Mouse (Mus musculus): ENCODE measurements at regions not wholly inside any gene's neighbourhood (a gene's known extent, or its start where the extent isn't known, plus 50 kb on each side); places are given as distances from the start of the nearest gene placed in this dataset.

DNA sequence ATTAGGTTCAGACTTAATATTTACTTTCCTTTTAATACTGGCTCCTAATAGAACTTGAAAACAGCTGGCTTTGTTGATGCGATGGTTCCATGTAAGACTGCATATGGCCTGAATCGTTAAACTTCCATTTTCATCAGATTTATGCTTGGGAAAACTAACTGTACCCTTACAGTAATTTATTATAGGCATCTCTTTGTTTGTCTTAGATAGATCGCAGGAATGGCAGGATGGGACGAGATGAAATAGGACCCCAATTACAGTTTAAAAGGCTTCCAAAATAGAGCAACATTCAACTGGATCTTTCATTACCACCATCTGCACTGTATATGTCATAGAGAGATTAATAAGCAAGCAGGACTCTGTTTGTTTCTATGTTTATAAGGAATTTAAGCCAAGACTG is 335.3 kb downstream of the Fat4 start:
- no peak for DNase-seq (ENCODE audit: low spot score in 2 of 2)

DNA sequence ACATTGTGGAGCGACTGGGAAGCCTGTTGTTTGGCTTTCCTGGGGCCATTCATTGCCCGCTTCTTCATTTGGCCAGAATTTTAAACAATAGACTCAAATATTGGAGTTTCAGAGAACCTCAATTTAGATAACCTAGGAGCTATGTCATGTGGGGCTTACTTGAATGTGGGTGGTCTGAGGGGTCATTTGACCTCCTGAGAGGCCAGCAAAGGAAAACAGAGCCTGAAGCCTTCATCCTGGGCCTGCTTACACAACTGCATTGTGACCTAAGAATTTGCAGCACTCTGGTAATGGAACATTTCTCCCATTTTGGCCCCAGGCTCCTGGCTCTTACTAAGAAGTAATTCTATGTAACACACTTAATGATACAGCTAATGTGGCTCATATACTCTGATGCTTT is 348.2 kb downstream of the Fat4 start:
- DNase-seq (ENCODE audit: low spot score in 2 of 2): no peak

DNA sequence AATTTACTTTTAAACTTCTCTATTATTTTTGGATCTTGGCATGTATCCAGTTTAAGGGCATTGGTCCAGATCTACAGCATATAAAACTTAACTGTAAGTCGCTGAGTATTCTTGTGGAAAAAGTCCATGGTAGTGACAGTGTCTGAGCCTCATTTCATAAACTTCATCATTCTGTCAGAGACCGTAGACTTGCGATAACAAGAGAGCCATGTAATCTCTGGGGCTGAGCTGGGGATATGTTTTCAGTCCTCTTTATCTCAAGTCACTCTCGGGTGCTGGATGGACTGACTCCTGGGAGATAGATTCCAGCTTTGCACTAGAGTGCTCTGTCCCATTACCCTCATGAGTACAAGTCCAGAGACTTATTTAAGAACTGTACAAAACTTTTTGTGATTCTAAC is 362.0 kb downstream of the Fat4 start:
- DNase-seq (ENCODE audit: low spot score in 2 of 2): no peak

DNA sequence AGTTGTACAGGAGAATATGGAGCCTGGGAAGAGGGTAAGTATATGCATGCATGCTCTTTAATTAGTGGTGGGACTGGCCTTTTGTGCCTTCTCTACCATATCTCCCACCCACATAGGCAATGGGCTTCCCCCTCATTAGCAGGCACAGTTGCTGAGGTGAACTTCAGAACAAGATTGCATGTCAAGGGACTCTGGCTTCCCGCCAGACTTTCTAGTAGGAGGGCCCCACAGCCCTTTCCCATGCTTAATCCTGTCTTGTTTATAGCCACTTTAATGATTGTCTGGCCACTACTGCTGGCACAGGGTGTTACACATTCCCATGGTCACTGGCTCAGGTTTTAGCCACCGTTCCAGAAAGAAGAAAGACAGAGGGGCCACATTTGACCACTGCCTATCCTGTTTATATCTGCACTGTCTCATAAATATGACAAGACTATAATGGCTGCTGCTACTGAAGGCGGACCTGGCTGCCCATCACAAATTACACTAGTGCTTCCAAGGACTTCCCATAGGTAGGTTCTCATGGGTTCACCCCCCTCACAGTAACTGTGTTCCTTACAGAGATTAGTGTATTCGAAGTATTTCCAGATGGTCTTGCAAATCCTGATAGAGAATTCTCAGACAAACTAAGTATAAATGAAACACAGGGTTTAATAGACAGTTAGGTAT is 362.6 kb downstream of the Fat4 start:
- no peak for DNase-seq (ENCODE audit: low spot score in 2 of 2)

DNA sequence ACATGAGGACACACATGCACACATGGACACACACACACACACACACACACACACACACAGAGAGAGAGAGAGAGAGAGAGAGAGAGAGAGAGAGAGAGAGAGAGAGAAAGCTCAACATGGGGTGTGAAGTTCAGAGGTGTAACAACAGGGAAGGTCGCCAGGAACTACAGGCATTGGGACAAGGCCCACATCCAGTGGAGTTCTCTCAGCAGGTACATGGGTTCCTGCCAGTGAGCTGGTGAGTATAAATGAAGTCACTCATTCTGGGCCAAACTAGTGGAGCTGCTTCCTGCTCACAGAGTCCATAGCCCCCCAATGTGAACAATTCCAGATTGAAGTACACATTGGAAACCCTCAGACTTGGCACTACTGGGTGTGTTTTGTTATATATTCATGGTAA is 366.3 kb downstream of the Fat4 start:
- no peak for DNase-seq (ENCODE audit: low spot score in 2 of 2)

DNA sequence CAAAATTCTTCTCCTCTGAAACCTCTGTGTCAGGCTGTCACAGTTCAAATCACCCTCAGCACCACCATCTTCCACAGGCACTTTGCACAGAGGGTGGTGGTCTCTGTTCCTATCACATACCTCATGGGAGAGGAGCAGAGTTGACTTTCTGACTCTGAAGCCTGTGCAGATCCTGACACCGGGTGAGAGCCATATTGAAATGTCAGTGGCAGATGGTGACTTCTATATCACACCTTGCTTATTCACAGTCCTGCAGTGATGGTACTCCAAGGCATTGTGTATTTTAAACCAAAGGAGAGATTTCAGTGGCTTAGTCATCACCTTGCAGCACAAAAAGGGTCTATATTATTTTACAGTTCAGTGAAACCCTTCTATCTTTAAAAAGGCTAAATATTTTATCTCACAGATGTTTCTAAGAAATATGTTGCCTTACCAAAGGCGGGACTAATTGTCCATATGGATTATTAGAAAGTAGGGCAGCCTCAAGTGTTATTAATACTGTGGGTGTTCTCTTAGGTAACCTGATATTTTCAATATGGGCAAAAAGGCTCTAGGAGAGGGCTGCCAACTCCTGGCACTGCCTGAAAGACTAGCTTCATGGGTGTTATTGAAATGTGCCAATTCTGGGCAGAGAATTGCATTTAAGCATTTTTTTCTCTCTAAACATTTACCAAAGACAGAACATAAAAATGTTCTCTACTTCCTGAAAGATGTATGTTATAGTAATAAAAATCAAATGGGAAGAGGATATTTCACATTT is 378.1 kb downstream of the Fat4 start:
- DNase-seq (ENCODE audit: low spot score in 2 of 2): no peak

DNA sequence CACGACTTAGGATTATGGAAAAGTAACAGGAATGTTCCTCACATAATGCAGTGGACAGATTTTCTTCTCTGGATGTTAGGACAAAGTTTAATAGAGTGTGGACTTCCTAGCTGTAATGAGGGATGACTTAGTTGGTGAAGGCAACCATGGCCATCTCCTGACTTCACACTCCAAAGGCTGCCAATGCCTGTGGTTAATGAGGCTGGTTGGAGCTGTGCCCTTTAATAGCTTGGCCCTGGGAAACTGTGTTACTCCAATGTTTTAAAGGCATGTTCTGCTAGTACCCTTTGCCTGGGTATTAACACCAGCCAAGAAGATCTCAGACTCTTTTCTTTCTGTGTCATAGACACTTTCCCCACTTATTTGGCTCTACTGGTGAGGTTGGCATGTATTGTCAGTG is 378.9 kb downstream of the Fat4 start:
- no peak for DNase-seq (ENCODE audit: low spot score in 2 of 2)

DNA sequence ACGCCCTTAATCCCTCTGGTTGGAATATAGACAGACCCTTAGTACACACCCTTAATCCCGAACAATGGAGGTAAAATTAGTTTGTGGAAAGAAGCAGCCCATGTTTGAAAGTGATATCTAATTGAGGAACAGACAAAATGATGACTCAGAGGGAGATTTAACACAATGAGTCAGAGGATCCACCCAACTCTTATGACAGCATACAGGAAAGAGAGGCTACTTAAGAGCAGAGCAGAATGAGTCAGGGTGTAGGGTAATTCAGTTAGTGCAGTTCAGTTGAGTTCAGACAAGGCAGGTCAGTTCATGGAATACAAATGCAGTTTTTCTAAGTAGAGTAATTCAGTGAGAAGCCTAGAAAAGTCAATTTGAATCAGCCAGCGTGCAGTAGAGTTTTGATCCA is 382.6 kb downstream of the Fat4 start:
- no peak for DNase-seq (ENCODE audit: low spot score in 2 of 2)

DNA sequence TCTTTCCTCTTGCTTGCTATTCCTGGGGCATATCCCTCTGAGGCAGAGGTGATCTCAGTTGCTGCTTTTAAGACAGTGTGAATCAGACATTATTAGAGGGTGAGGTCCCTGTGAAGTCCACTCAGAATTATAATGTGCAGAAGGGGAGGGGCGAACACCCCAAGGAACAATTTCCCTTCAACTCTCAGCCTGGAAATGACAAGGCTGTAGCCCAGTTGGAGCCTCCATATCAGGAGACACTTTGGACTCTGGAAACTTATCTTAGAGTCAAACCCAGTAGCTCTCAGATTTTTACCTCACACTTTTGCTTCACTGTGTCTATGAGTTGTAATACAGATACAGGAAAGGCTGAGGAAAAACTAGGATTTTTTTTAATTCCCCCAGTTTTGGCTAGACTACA is 385.9 kb downstream of the Fat4 start:
- DNase-seq (ENCODE audit: low spot score in 2 of 2): no peak

DNA sequence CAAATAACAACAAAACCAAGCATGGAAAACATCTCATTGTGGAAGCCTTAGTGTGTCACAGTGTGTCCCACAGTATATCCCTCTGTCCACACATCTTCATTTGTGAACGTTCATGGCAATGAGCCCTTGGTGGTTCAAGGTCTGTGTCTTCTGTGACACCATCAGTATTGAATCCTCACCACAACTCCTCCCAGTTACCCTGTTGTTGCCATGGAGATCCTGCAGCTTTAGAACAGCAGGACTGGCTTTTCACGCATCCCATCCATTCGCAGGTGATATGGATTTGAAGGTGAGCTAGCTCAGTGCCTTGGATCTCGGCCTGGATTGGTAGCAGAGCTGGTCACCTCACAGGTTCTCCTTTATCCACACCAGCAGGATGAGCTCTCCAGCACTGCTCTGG is 390.2 kb downstream of the Fat4 start:
- DNase-seq (ENCODE audit: low spot score in 2 of 2): no peak

DNA sequence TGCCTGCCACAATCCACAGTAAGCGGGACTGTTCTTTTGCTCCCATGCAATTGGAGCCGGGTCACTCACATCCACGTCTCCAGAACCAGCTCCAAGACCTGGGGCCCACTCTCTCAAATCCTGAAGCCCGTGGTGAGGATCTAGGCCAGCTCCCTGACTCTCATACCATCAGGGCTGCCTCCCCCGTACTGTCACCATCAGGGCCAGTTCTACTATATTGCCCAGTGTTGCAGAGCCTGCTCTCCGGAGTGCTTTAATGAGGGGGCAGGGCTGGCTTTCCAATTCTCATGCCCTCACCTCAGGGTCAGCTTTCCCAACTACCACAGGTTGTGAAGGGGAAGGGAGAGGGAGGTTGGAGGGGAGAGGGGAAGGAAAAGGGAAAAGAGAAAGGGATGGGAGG is 390.6 kb downstream of the Fat4 start:
- DNase-seq (ENCODE audit: low spot score in 2 of 2): no peak

DNA sequence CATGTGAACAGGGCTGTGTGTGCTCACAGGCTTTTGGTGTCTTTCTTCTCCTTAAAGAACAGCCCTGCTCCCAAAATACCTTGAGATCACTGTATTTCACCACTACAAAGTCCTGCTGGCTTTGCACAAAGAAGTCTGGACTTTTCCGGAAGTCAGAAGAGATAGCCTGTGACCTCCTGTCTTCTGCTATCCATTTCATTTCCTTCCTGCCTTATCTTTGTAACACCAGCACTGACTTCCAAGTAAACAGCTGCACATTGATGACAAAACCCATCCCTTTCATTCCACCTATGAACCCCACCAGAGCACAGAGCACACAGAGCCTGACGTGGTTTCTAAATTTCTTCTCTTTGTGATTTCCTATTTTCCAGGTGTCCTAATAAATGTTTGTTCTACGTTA is 408.5 kb downstream of the Fat4 start:
- no peak for DNase-seq (ENCODE audit: low spot score in 2 of 2)

DNA sequence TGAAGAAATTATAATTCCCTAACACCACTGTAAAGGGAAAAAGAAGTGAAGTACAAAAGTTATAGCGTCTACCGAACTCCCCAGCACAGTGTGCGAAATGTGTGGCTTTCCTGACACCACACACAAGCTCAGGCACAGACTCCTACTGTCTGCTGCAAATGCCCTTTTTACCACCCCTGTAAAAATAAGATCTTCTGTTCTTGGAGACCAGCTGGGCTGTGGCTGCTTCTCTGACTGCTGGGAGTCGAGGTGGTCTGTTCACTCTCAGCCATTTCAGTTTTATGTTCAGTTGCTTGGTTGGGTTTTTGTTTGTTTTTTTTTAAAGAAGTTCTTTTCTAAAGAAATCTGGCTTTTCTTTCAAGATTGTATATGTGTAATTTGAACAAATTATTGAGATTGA is 409.5 kb downstream of the Fat4 start:
- no peak for DNase-seq (ENCODE audit: low spot score in 2 of 2)

DNA sequence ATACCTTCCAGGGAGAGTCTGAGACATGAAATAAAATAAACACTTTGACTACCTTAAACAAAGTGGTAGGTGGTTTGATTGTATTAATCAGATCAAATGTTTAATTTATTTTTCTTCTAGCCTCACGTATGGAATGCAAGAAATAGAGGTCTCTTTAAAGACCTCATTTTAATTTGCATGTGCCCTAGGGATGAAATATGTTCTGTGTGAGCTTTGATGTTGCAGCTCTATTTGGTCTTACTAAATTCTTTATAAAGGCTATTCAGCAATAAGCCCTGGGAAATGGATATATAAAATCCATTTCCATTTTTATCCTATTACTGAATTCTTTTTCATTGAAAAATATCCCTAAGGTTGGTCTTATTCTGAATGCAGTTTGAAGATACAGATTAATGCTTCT is 422.7 kb downstream of the Fat4 start:
- DNase-seq (ENCODE audit: low spot score in 2 of 2): no peak

DNA sequence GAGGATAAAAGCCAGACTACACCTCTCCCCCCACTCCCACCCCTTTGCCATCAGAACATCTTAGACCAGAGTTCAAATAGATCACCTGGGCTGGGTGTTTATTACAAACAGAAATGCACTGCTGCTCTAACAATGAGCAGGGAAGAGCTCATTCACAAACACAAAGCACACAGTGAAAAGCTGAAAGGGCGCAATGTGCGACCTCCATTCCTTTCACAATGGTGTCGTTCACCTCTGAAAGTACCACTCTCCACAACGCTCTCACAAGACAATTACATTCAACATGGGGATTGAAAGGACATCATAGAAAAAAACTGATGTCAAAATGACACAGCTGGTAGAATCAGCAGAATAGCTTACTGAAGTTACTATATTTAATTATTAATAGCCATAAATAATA is 426.8 kb downstream of the Fat4 start:
- DNase-seq (ENCODE audit: low spot score in 2 of 2): no peak

DNA sequence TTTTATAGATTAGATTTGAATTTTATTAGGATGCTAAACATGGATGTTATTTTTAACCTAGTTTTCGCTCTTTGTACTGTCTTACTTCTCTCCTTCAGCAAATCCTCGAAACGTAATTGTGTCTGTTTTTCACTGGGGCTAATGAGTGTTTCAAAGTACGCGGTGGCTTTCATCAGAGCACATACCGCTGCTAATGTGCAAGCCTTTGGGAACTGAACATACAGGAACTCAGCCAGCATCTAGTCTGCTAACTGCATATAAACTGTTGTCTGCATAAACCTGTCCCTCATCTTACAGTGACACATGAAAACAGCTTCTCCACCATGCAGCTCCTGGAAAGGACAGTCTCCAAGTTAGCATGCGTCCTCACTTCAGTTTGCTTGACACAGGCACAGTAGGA is 434.1 kb downstream of the Fat4 start:
- DNase-seq (ENCODE audit: low spot score in 2 of 2): no peak

DNA sequence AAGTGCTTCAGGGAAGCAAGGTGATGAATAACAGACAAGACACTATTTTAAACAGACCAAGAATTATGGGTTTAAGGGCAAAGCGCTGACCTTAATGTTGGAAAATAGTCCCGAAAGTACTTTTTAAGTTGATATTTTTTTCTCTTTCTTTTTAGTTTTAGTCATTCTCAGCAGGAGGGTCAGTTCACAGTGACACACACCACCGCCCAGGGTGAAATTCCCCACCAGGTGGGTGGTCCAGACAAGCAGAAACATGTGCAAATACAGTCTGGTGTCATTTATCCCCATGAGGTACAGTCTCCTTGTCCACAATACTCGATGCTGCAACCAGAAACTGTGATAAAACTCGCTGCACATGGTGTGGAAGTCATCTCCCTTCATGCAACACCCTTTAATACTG is 435.5 kb downstream of the Fat4 start:
- DNase-seq (ENCODE audit: low spot score in 2 of 2): no peak

DNA sequence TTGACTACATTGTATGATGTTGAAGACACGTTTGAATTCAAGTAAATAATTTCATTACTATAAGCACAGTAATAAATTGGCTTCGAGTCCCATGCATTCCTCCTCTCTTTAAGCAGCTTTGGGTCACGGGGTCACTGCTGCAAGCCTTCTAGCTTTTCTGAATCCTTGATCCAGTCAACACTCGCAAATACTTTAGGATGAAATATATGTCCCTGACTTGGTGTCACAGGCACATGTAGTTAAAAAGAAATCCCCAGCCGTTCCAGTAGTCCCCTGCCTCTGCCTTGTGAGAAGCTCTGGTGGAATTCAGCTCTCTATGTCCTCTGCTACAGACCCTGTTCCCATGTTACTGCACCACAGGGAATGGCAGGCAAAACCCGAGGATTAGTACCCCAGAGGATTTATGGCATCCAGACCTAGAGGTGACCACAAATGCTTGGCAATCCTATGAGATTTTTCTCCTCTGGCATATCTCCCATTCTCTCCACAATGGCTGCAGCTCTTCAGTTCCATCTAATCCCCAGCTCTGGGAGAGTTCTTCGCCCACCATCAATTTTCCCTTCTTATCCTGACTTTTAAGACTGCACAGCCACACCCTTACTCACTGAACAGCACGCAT is 449.0 kb downstream of the Fat4 start:
- no peak for DNase-seq (ENCODE audit: low spot score in 2 of 2)

DNA sequence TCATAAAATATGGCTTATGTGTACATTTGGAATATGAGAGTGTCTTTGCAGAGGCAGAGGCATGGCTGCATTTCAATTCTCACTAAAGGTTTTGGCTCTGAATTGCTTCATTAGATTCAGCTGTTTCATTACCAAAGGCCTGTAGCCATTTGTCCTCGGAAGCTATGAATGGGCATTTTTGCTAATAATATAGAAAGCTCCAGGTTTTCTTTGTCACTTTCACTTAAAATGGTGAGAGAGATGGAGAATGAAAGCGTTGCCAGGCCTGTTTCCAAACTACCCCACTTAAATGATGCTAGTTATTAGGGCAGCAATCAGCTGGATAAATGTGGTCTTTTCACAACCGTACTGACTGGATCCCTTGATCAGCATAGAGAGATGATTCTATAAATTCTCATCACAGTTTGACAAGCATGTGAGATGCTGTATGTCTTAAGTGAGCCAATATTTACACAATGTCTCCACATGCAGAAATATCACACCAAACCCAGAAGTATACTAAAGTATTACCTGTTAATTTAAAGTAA is 454.5 kb downstream of the Fat4 start:
- no peak for DNase-seq (ENCODE audit: low spot score in 2 of 2)

DNA sequence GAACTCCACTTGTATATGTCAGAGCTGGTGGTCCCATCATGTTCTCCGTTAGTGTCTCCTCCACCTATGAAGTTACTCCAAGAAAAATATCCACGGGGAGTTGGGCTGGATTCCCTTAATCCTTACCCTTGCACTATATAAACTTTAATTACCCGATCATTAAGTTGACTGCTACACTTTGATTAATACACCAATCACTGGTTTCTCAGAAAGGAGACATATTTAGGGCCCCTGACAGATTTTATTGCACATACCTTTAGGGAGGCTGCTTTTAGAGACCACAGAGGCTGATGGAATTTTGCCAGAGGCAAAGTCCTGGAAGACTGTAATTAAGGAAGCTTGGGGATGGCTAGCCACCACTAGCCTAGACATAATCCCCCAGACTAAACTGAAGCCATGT is 457.3 kb downstream of the Fat4 start:
- DNase-seq (ENCODE audit: low spot score in 2 of 2): no peak

DNA sequence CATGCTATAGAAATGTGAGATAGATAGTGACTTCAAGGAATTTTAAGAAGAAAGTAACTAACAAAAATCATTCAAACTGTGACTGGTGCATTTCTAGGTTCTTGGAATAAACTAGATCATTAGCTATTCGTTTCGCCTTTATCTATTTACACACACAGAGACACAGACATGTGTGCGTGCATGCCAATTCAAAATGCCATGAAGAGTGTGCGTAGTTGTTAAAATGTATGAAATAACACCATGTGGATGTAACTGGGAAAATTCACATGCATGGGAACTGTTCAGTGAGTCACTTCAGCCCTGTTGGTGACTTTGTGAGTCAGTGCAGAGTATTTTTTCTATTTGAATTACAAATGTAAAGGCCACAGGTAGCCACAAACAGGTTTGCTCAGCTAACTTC is 460.8 kb downstream of the Fat4 start:
- no peak for DNase-seq (ENCODE audit: low spot score in 2 of 2)

DNA sequence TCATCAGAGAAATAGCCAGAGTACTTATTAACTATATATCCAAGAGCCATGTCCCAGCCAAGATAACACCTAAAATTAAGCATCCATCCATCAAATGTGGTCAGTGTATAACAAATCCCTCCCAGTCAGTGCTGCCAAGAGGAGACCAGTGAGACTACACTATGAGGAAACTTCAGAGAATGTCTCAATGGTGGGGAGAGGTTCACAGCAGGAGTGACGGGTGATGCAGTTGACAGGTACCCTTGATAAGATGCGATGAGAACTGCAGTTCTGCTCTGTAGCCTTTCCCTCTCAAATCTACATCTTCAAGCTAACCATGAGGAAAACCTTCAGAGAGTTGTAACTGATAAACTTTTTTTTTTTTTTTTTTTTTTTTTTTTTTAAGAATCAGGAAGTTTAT is 470.3 kb downstream of the Fat4 start:
- no peak for DNase-seq (ENCODE audit: low spot score in 2 of 2)

DNA sequence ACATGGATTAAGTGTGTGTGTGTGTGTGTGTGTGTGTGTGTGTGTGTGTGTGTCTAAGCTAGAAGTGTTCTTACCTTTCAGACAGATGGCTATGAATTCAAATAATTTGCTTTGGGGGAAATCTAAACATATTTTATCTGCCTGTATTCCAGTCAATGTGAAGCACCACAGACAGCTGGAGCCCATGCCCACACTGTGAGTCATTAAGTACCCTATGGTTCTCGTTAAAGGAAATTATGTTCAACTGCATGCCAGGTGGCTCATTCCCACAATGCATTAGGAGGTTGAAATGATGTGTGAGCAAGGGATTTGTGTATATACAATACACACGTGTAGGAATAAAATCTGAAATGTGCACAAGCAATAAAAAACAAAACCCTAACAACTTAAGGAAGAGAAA is 473.5 kb downstream of the Fat4 start:
- no peak for DNase-seq (ENCODE audit: low spot score in 2 of 2)

All from left cerebral cortex, adult 18-20 months (tissue).